Mouse (Mus musculus): ENCODE measurements around the gene Gbp9. TPM values are rescaled to one million over a fixed set of nuclear protein-coding genes. Genes with fewer than 3 reads are reported as not detected.

The Gbp9 gene
- polyA plus RNA-seq, 1 experiment from 2014 or later: 2.8 TPM

Other genes with a start within 250 kb of the Gbp9 start
- gene Abcg3, start 156.8 kb downstream of the Gbp9 start, polyA plus RNA-seq (2014; fragmentation: Nextera tagmentation; extraction: Ambion mirVana): 1.2 and 1.5 TPM in 2 replicates
- gene Gbp8, start within 50 bp of the Gbp9 start, polyA plus RNA-seq (2014; fragmentation: Nextera tagmentation; extraction: Ambion mirVana): 1.2 and 1.4 TPM in 2 replicates
- 0.61 and 1.1 TPM in 2 replicates for gene Gbp4, start within 50 bp of the Gbp9 start, polyA plus RNA-seq (2014; fragmentation: Nextera tagmentation; extraction: Ambion mirVana)
- 0.53 TPM in 1 of 2 replicates, not detected in the other for gene Gbp10, start 100.0 kb upstream of the Gbp9 start, polyA plus RNA-seq (2014; fragmentation: Nextera tagmentation; extraction: Ambion mirVana)
- gene Gm43302, start 154.2 kb upstream of the Gbp9 start, polyA plus RNA-seq (2014; fragmentation: Nextera tagmentation; extraction: Ambion mirVana): not detected in 2 replicates
- gene Gbp6, start 154.2 kb upstream of the Gbp9 start, polyA plus RNA-seq (2014; fragmentation: Nextera tagmentation; extraction: Ambion mirVana): 2.0 and 2.3 TPM in 2 replicates

All from stomach, embryonic 14.5 days (tissue).